Mouse (Mus musculus) right cerebral cortex, postnatal 4 days (tissue): ENCODE measurements around the gene Ccdc63.
A peak's percentile ranks its signal among the peaks of the same experiment; 100 is the strongest.
"Not testable (repeated sequence)": the region's sequence is repeated elsewhere in the genome, so short reads cannot be mapped to it uniquely, and the experiment has no call there.

Source experiments
- DNase-seq: peaks from one replicate; pipeline ENCODE4 v3.0.0-alpha.2; 2022

Gene Ccdc63

GRCm38 (mm10) chr5:122146609-122147008, 6.0 kb upstream of the Ccdc63 start:
- DNase-seq = no peak

DNA sequence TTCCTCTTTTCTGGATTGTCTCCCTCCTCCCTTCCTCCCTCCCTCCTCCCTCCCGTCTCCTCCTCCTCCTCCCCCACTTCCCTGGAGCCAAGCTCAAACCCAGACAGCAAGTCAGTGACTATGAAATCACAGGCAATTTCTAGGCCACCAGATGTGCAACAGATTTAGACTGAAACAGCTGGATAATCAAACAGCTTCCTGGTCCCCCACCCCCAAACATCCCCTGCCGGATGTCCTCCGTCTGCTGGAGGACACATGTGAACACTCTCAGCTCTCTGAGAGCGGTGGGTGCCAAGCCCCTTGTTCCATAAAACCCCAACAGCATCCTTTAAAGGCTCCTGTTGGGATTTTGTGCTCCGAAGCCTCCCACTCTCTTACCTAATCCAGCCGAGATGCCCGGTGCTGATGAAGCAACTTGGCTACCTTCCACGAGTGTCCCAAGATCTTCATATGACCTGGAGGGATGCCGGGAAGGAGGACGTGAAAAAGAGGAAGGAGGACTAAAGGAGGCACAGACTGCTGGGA, 5.5 kb upstream of the Ccdc63 start:
- no peak for DNase-seq

- DNase-seq = no peak
Observed at GRCm38 (mm10) chr5:122145381-122146055, 4.9 kb upstream of the Ccdc63 start.

GRCm38 (mm10) chr5:122144825-122145224, 4.2 kb upstream of the Ccdc63 start:
- no peak for DNase-seq

DNA sequence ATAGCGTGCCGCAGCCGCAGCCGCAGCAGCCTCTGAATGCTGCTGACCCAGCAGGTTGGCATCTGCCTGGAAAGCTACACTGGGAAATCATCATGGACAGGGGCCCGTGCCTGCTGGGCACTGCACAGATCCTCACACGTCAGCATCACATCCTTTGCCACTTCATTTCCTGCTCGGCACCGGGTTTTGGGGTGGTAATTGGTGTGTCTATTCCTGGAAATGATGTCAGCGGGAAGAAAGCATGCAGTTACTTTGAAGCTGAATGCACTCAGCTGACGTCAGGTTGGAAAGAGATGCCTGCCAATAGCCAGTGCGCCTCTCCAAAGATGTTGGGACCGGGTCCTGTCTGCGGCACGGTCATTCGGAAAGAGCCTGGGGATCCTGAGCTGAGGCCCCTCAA, 2.9 kb upstream of the Ccdc63 start:
- no peak for DNase-seq

DNA sequence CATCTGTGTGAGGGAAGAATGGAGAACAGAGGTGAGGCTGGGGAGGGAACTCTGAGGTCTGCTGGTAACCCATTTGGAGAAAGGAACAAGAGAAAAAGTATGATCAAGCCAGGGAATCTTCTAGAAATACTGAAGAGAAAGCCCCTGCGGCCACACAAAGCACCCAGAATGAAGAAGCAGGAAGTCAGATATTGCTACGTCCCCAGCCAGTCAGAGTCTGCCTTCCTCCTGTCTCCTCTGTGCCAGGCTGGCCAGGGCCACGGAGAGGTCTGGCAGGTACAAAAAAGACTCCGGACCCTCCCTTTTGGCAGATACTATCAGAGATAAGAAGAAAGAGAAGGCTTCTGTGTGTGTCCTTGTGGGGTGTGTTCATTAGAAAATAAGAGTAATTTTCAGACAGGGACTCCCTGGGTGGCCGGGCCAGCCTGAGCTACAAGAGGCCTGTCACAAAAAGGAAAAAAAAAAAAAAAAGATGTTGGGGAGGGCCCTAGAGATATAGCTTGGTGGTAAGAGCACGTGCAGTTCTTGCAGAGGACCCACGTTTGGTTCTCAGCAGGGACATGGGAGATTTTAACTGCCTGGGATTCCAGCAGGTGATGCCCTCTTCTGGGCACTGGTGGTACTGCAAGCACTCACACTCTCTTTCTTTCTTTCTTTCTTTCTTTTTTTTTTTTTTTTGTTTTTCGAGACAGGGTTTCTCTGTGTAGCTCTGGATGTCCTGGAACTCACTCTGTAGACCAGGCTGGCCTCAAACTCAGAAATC, 1.8 kb upstream of the Ccdc63 start:
- peak; percentile 46 for DNase-seq

- DNase-seq = not testable (repeated sequence)
Observed at GRCm38 (mm10) chr5:122139771-122140170, 852 bp downstream of the Ccdc63 start.

DNA sequence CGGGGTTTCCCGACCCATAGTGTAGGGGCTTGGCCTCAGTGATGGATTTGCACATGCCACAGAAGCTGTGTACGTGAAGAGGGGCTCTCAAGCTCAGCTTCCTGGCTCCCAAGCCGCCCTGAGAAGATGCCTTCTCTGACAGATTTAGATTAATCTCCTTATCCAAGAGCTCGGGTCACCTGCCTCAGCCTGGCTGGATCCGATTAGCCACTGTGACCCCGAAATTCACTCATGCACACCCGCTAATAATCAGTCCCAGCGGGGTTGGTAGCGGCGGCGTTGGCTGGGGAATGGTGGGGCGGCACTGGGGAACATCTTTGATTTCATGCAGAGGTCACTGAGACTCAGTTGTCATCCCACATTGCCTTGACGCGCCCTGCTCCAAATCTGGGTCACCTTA, 1.8 kb downstream of the Ccdc63 start:
- DNase-seq = no peak

- DNase-seq = no peak
Observed at GRCm38 (mm10) chr5:122136508-122137408, 3.9 kb downstream of the Ccdc63 start.

DNA sequence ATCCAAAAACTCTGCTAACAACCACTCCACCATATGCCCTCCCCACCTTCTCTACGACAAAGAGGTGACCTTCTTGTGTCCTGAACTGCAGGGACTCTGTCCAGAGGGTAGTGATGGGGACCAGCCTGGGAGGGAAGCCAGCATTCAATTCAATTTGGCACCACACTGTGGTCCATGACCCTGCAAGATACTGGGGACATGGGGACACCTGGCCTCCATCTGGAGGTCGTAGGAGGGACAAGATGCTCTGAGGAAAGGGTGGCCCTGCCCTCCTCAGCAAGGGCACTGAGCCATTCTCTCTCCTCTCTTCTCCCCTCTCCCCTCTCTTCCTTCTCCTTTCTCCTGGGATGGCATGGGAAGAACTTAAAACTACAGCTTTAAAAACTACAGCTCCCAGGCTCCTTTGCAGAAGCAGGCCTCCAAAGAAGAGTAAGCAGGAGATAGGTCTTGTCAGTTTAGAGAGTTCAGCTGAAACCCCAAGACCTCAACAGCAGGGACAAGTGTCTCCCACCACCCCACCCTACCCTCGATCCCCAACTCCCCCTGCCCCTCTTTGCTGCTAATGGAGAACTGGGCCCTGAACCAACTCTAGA, 5.2 kb downstream of the Ccdc63 start:
- no peak for DNase-seq

GRCm38 (mm10) chr5:122134395-122135289, 6.0 kb downstream of the Ccdc63 start:
- no peak for DNase-seq

GRCm38 (mm10) chr5:122133050-122133389, 7.6 kb downstream of the Ccdc63 start:
- DNase-seq = no peak

DNA sequence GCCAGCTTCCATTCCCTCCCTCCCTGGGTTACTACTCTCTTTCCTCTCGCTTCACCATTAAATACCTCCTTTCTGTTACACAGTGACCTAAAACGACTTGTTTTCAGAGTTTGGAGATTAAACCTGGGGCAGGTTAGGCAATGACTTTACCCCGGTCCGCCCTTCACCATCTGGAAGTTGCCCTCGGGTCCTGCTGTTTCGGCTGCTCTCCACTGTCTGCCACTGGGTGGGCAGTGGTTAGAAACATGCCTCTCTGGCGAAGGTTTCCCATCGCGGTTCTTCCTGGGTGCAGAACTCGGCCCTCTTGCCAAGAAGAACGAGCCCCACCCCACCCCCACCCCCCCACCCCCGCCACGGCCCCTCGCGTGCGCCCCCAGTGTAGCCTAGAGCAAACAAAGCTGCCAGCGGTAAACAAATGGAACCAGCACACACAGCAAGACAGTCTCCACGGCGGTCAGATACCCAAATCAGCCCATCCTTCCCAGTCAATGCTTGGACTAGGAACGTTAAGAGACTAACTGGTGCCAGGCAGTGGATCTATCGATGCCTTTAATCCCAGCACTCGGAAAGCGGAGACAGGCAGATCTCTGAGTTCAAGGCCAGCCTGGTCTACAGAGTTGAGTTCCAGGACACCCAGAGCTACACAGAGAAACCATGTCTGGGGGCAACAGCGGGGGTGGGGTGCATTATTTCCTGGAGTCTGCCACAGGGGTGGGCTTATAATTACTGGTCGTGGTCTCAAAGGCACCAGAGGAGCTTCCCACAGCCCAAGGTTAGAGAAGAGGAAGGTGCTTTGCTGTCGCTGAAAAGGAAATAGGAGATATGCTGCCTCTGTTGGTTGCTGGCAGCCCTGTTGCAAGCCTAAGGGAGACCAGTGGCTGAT, 8.2 kb downstream of the Ccdc63 start:
- no peak for DNase-seq

- peak; percentile 93 for DNase-seq
Observed at GRCm38 (mm10) chr5:122131076-122132051, 9.3 kb downstream of the Ccdc63 start.

DNA sequence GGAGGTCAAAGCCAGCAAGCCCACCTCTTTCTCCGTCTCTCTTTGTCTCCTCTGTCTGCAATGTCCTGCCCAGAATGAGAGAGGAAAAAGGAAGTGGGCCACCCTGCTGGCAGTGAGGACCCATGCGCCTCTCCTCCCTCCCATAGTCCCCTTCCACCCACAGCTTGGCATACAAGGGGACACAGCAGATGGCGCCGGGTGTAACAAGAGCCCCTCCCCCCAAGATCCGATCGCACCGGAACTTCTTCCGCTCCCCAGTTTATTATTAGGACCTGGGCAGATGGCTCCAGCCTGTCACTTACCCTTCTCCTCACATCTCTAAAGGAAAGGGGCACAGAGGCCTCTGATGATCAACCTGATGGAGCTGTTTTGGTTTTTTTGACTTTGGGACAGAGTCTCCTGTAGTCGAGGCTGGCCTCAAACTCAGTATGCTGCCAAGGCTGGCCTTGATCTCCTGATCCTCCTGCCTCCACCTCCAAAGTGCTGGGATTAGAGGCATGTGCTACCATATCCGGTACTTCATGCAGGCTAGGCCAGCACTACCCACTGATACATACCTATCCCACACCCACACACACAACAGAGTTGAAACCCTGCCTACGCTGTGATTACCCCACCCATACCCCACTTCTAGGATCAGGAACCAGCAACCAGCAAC, 10.2 kb downstream of the Ccdc63 start:
- DNase-seq = no peak

- peak; percentile 77 for DNase-seq
Observed at GRCm38 (mm10) chr5:122129068-122129655, 11.5 kb downstream of the Ccdc63 start.

GRCm38 (mm10) chr5:122125211-122125760, 15.3 kb downstream of the Ccdc63 start:
- DNase-seq = no peak

GRCm38 (mm10) chr5:122116243-122116642, 24.4 kb downstream of the Ccdc63 start:
- DNase-seq = no peak
